Mouse (Mus musculus): ENCODE results near the gene Cdc20. TPM values are rescaled to one million over a fixed set of nuclear protein-coding genes. Genes with fewer than 3 reads are reported as not detected.

Cdc20 gene
- polyA plus RNA-seq, 1 experiment from 2014 or later = 30.1 TPM

Other genes starting within 250 kb of the Cdc20 start
- gene Ptprf, start 145.9 kb downstream of the Cdc20 start, polyA plus RNA-seq (2014; fragmentation: Nextera tagmentation; extraction: Ambion mirVana) = 67.1 and 68.2 TPM in 2 replicates
- 11.6 and 14.0 TPM in 2 replicates for gene Szt2, start 28.1 kb downstream of the Cdc20 start, polyA plus RNA-seq (2014; fragmentation: Nextera tagmentation; extraction: Ambion mirVana)
- gene Med8, start 28.0 kb downstream of the Cdc20 start, polyA plus RNA-seq (2014; fragmentation: Nextera tagmentation; extraction: Ambion mirVana) = 98.6 and 102 TPM in 2 replicates
- gene Elovl1, start 9.3 kb downstream of the Cdc20 start, polyA plus RNA-seq (2014; fragmentation: Nextera tagmentation; extraction: Ambion mirVana) = 29.5 and 32.4 TPM in 2 replicates
- 0.28 and 0.34 TPM in 2 replicates for gene Mpl, start 20.2 kb upstream of the Cdc20 start, polyA plus RNA-seq (2014; fragmentation: Nextera tagmentation; extraction: Ambion mirVana)
- 14.3 and 15.1 TPM in 2 replicates for gene Tie1, start 52.7 kb upstream of the Cdc20 start, polyA plus RNA-seq (2014; fragmentation: Nextera tagmentation; extraction: Ambion mirVana)
- gene 2610528J11Rik, start 89.6 kb upstream of the Cdc20 start, polyA plus RNA-seq (2014; fragmentation: Nextera tagmentation; extraction: Ambion mirVana) = not detected in 2 replicates
- gene Tmem125, start 106.7 kb upstream of the Cdc20 start, polyA plus RNA-seq (2014; fragmentation: Nextera tagmentation; extraction: Ambion mirVana) = not detected in 2 replicates
- gene Cfap57, start 183.4 kb upstream of the Cdc20 start, polyA plus RNA-seq (2014; fragmentation: Nextera tagmentation; extraction: Ambion mirVana) = 1.7 and 3.1 TPM in 2 replicates
- 102 TPM in 2 replicates for gene Ebna1bp2, start 183.4 kb upstream of the Cdc20 start, polyA plus RNA-seq (2014; fragmentation: Nextera tagmentation; extraction: Ambion mirVana)
- gene Olfr62, start 221.6 kb upstream of the Cdc20 start, polyA plus RNA-seq (2014; fragmentation: Nextera tagmentation; extraction: Ambion mirVana) = not detected in 2 replicates